Mouse (Mus musculus) spleen, embryonic (tissue): ENCODE results near the gene Eef1akmt2.

Experiments used
- CTCF ChIA-PET: fragments of 350-600 bp; sonication (Branson Sonifier 250); formaldehyde crosslinking; loops from one replicate; lab custom pipeline; 2022; lab: Charles Lee

Eef1akmt2 gene

GRCm38 (mm10) chr7:132852173-132852844, at the start of gene Eef1akmt2:
TSS of gene Eef1akmt2 (minus strand) at chr7:132852673.
- CTCF ChIA-PET, result interaction anchor here (0.5 to 0.6 kb wide), 2 partner anchors 30 to 34 kb away, joined by 3 to 9 read pairs; no protein-coding TSS in a partner anchor

- CTCF ChIA-PET, result interaction anchor here (0.5 to 0.6 kb wide), 2 partner anchors 14 to 247 kb away, joined by 3 to 6 read pairs; no protein-coding TSS in a partner anchor
These were observed 48.5 kb upstream of the Eef1akmt2 start for GRCm38 (mm10) chr7:132900826-132901531.

DNA sequence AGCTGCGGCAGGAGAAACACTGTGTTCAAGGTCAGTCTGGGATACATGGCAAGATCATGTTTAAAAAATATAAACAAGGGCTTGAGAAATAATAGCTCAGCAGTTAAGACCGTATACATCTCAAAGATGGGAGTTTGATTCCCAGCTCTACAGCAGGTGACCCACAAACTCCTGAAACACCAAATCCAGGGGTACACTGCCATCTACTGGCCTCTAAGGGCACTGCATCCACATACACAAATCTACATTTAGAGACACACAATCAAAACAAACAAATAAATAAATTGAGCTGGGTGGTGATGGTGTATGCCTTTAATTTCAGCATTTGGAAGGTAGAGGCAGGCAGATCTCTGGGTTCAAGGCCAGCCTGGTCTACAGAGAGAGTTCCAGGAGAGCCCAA, 45.8 kb upstream of the Eef1akmt2 start:
- CTCF ChIA-PET, result interaction anchor here (3.1 kb wide), 1 partner anchor 242 kb away, joined by 20 read pairs; no protein-coding TSS in a partner anchor

DNA sequence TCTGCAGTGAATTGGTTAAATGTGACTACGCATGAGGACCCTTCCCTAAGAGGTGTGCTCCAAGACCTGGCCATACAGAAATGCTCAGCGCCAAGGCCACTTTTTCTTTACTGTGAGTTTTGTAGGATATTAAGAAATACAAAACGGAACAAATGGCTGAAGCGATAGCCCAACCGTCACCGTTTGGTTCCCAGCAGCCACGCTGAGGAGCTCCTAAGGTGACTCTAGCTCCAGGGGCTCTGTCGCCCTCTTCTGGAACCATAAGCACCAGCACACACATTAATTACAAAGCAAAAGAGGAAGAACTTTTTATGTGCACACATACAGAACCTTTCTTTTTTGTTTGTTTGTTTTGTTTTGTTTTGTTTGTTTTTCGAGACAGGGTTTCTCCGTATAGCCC, 44.8 kb upstream of the Eef1akmt2 start:
- CTCF ChIA-PET, result interaction anchor here (3.1 kb wide), 1 partner anchor 241 kb away, joined by 20 read pairs; no protein-coding TSS in a partner anchor

DNA sequence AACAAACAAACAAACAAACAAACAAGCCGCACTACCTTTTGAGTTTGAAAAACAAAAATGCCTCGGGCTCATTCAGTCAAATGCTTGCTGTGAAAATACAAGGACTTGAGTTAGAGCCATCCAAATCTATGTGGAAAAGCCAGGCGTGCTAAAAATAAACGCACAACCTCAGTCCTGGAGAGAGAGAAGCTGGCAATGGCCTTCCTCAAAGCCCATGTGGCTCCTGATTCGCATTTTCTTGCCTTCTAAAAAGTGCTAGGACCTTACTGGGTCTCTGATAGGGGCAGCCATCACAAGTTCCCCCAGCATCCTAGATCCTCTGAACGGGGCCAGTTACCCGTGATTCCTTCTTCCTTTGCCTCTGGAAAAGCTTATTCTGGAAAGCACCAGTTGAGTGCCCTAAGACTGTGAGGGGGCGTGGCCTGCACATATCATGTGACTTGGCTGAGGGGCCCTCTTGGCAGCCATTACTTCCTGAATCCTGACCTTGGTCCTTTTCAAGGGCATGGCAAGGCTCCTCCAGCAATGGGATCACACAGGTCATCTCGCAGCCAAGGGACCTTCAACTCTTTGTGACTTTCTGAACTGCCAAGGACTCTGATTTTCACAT, 43.8 kb upstream of the Eef1akmt2 start:
- CTCF ChIA-PET, result no interaction called here

DNA sequence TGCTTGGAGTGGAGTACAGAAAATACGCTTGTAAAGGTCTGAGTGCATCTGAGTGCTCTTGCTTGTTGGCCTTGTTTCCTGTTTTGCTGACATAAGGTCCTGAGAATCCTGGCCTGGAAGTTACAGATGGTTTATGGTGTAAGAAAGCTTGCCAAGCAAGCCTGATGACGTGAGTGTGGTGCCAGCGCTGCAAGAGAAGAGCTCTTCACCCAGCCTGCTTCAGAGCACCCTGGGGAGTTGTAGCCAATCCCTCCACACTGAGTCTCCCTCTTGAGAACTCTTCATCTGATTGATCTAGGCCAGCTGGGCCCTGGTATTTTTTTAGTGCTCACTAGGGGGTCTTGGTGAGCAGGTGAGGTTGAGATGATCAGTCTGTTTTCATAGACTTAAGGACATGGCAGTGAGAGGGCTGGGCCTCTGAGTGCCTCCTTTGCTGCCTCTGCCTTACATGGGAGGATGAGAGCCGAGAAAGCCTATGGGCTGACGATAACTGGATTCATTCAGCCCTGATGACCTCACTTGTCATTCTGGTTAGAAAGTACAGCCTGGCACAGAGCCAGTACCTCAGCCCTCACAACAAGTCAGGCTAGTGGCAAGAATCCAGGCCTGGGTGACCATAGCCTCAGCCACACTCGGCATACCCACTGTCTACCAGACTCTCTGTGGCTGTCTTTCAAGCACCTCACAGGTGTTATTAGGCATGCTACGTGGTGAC, 42.5 kb upstream of the Eef1akmt2 start:
- CTCF ChIA-PET, result no interaction called here

DNA sequence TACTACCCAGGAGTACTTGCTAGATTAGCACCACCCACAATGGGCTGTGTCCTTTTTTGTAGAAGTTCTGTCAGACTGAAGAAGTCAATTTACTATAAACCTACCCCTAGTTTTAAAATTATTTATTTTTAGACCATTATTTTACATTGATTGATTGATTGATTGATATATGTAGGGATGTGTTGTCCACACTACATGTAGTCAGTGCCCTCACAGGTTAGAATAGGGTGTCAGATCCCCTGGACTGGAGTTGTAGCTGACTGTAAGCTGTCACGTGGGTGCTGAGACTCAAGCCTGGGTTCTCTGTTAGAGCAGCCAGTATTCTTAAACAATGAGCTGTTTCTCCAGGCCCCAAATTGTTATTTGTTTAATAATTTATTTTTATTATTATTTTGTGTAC, 40.9 kb upstream of the Eef1akmt2 start:
- CTCF ChIA-PET, result no interaction called here

DNA sequence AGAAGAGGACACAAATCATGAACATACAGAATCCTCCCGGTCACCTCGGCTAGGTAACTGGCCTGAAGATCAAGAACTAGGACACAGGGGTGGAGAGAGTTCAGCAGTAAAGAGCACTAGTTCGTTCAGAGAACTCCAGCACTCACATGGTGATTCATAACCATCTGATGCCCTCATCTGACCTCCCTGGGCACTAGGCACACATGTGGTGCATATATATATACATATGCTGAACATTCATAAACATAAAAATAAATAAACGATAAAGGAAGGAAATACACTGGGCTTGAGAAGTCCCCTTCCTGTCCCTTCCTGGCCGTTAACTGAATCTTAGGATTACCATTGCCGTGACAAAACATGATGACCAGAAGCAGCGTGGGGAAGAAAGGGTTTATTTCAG, 40.3 kb upstream of the Eef1akmt2 start:
- CTCF ChIA-PET, result no interaction called here

GRCm38 (mm10) chr7:132892311-132892661, 39.8 kb upstream of the Eef1akmt2 start:
- CTCF ChIA-PET, result no interaction called here

DNA sequence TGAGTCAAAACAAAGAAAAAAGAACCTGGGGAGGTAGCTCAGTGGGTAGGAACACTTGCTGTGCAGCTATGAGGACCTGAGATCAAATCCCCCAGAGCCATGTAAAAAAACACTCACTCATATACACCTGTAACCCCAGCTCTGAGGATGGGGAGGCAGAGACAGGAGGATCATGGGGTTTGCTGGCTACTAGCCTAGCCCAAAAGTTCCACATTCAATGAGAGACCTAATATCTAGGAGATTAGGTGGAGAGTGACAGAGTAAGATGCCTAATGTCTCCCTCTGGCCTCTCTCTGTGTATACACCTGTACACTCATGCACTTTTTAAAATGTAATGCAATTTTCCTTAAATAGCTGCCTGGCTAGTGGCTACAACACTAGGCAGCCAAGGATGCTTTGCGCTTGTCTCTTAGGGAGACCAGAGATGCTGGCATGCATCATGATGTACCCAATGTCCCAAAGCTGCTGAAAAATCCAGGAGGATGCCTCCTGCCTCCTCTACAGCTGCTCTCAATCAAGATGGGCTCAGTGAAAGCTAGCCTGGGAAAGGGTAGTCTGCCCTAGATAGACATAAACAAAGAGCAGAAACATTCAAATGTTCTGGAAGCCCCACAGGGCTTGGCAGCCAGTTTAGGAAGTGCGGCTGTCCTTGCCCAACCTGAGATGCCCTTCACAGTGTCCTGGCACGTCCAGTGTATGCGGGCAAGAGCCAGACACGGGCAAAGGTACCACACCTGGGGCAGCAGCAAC, 39.3 kb upstream of the Eef1akmt2 start:
- CTCF ChIA-PET, result no interaction called here

GRCm38 (mm10) chr7:132890201-132890600, 37.7 kb upstream of the Eef1akmt2 start:
- CTCF ChIA-PET, result no interaction called here

GRCm38 (mm10) chr7:132889691-132890090, 37.2 kb upstream of the Eef1akmt2 start:
- CTCF ChIA-PET, result no interaction called here

- CTCF ChIA-PET, result no interaction called here
These were observed 36.2 kb upstream of the Eef1akmt2 start for GRCm38 (mm10) chr7:132888518-132889249.

DNA sequence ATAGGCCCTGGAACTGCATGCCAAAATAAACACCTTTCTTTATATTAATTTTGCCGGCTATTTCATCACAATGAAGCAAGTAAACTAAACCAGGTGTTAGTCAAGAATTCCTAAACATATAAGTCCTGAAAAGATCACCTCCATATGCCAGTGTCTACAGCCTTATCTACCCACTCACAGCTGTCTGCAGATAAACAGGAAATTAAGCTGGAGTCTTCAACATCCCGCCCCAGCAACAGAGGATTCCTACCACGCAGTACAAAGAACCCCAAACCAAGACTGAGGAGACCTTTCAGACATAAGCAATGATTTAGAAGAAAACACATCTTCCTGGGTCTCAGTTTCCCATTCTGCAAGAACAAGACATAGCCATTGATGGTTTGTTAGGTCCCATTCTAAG, 35.6 kb upstream of the Eef1akmt2 start:
- CTCF ChIA-PET, result no interaction called here

DNA sequence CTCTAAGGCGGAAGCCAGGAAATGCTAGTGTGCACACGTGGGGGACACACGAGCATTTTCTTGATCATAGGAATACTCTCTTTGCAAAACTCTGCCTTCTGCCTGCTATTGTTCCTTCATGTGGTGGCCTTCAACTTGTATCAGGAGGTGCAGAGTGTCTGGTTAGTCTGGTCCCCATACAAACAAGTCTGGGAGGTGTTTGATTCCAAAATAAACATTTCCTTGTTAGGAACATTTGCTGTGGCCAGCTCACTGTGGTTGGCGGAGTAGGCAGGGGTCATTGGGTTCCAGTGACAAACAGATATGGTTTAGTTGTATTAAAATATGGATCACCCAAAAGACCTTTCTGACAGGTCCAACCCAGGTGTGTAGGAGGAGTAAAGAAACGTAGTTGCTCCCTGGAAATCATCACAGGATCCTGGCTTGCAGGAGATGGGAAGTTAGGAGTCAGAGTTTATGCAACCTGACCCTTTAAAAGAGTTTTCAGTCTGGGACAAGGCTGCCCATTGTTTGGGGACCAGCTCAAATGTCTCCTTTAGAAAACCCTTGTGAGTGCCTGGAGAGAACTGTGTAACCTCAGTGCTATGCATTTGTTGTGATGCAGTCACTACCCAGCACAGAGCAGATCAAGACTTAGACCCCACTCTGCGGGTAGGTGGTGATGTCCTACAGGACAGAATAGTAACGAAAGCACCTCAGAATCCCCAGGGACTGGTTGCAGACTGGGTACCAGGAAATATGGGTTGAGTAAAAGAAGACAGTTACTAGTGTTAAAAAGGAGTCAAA, 34.7 kb upstream of the Eef1akmt2 start:
- CTCF ChIA-PET, result interaction anchor here (0.6 kb wide), 1 partner anchor 14 kb away, joined by 3 read pairs; no protein-coding TSS in a partner anchor

GRCm38 (mm10) chr7:132884031-132884430, 31.6 kb upstream of the Eef1akmt2 start:
- CTCF ChIA-PET, result no interaction called here

DNA sequence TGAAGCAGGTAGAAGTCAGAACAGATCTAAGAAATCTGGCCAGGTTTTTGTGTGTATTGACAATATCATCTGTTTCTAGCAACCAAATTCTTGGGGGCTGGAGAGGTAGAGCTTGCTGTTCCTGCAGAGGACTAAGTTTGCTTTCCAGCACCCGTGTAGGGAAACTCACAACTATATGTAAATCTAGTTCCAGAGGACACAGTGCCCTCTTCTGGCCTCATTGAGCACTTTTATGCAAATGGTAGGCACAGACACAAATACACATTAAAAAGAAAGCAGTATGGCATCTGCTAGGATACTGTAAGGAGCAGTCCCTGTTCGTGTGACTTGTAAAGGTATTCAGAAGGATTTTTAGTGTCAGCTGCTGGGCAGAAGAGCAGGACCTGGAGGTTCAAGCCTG, 29.9 kb upstream of the Eef1akmt2 start:
- CTCF ChIA-PET, result interaction anchor here (0.7 to 1.4 kb wide), 2 partner anchors 31 to 227 kb away, joined by 3 read pairs; no protein-coding TSS in a partner anchor

- CTCF ChIA-PET, result no interaction called here
These were observed 27.8 kb upstream of the Eef1akmt2 start for GRCm38 (mm10) chr7:132880276-132880675.

DNA sequence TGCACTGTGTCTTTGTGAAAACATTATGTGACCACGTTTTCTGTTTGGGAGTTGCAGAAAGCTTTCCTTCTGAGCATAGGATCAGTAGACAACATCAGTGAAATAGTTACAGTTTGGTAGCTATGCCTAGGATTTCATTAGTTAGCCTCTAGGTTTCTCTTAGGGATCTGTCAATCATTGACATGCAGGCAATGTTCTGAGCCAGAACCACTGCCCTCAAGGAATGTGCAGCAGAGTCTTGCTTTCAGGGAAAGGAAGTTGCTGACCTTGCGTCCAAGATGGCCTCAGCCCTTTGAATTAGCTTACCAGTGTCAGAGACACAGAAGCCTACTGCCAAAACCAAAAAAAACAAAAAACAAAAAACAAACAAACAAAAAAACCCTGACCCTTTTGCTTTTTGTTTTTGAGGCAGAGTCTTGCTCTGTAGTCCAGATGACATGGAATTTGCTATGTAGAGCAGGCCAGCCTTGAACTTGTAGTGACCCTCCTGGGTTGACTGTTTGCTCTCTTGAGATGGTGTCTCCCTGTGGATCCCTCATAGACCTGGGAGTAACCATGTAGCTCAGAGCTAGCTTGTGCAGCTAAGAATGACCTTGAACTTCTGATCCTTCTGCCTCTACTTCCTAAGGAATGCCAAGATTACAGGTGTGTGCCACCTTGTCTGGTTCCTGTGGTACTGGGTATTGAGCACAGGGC, 23.1 kb upstream of the Eef1akmt2 start:
- CTCF ChIA-PET, result no interaction called here
